Mouse (Mus musculus): ENCODE measurements around the gene Olfr750.

Gene Olfr750

GRCm38 (mm10) chr14:51088166-51088969, 14.1 kb upstream of the Olfr750 start:
- peak; percentile 84 to 89 for DNase-seq

- no peak for DNase-seq
These were observed 13.5 kb upstream of the Olfr750 start for GRCm38 (mm10) chr14:51087762-51088161.

- no peak for DNase-seq
These were observed 11.7 kb upstream of the Olfr750 start for GRCm38 (mm10) chr14:51085911-51086310.

- DNase-seq: no peak
These were observed 10.9 kb upstream of the Olfr750 start for GRCm38 (mm10) chr14:51085086-51085485.

GRCm38 (mm10) chr14:51083805-51084204, 9.6 kb upstream of the Olfr750 start:
- DNase-seq: no peak

- DNase-seq: peak; percentile 41 to 70
These were observed 8.7 kb upstream of the Olfr750 start for GRCm38 (mm10) chr14:51082599-51083581.

- no peak for DNase-seq
These were observed 6.8 kb upstream of the Olfr750 start for GRCm38 (mm10) chr14:51081035-51081434.

- no peak for DNase-seq
These were observed 4.9 kb upstream of the Olfr750 start for GRCm38 (mm10) chr14:51079180-51079579.

GRCm38 (mm10) chr14:51069617-51070016, 4.6 kb downstream of the Olfr750 start:
- DNase-seq: peak in 1 of 2 experiments; percentile 14

- no peak for DNase-seq
These were observed 5.3 kb downstream of the Olfr750 start for GRCm38 (mm10) chr14:51068956-51069355.

- DNase-seq: no peak
These were observed 13.5 kb downstream of the Olfr750 start for GRCm38 (mm10) chr14:51060761-51061160.

- DNase-seq: no peak
These were observed 16.8 kb downstream of the Olfr750 start, which contains the start of gene Rnase12 for GRCm38 (mm10) chr14:51057401-51057831. TSS of gene Rnase12 (minus strand) at chr14:51057661.

GRCm38 (mm10) chr14:51054243-51055237, 19.7 kb downstream of the Olfr750 start:
- no peak for DNase-seq

- DNase-seq: no peak
These were observed 21.1 kb downstream of the Olfr750 start for GRCm38 (mm10) chr14:51053176-51053575.

GRCm38 (mm10) chr14:51051941-51052340, 22.3 kb downstream of the Olfr750 start:
- no peak for DNase-seq

- DNase-seq: no peak
These were observed 24.2 kb downstream of the Olfr750 start, which contains the start of gene Rnase11 for GRCm38 (mm10) chr14:51050063-51050462. TSS of gene Rnase11 (minus strand) at chr14:51050163.

- DNase-seq: no peak
These were observed 26.4 kb downstream of the Olfr750 start for GRCm38 (mm10) chr14:51047846-51048245.

GRCm38 (mm10) chr14:51041769-51042168, 32.5 kb downstream of the Olfr750 start, which contains the start of gene Rnase9:
TSS of gene Rnase9 (minus strand) at chr14:51041869.
- DNase-seq: no peak

- DNase-seq: no peak
These were observed 38.0 kb downstream of the Olfr750 start for GRCm38 (mm10) chr14:51036214-51036613.

GRCm38 (mm10) chr14:51035206-51035605, 39.0 kb downstream of the Olfr750 start:
- DNase-seq: no peak

GRCm38 (mm10) chr14:51027387-51028155, 46.7 kb downstream of the Olfr750 start:
- DNase-seq: peak in 1 of 2 experiments; percentile 5
